Mouse (Mus musculus): ENCODE data around the gene Ttc9c. TPM values are rescaled to one million over a fixed set of nuclear protein-coding genes. Genes with fewer than 3 reads are reported as not detected.

Gene Ttc9c
- polyA plus RNA-seq (2012; rRNA removed; ENCODE audit: low replicate concordance), result 3.4 and 8.2 TPM in 2 replicates

GRCm38 (mm10) chr19:8818801-8819595, at the start of gene Ttc9c:
Gene Ttc9c, minus strand, starts transcription at chr19:8819333.

GRCm38 (mm10) chr19:8850402-8850901, 31.3 kb upstream of the Ttc9c start, which contains the start of gene Lrrn4cl:
Gene Lrrn4cl, plus strand, starts transcription at chr19:8850768.

GRCm38 (mm10) chr19:8839103-8839907, 20.2 kb upstream of the Ttc9c start, which contains the start of gene Gng3:
Gene Gng3, minus strand, starts transcription at chr19:8839194.

GRCm38 (mm10) chr19:8837251-8837791, 18.2 kb upstream of the Ttc9c start, which contains the start of gene Bscl2:
Gene Bscl2, plus strand, starts transcription at chr19:8837467.

GRCm38 (mm10) chr19:8829660-8830059, 10.5 kb upstream of the Ttc9c start, which contains the start of gene AC129217.1:
Gene AC129217.1, plus strand, starts transcription at chr19:8829773.

GRCm38 (mm10) chr19:8819596-8820423, 677 bp upstream of the Ttc9c start, which contains the start of gene Hnrnpul2:
Gene Hnrnpul2, plus strand, starts transcription at chr19:8820010.

GRCm38 (mm10) chr19:8802130-8802821, 16.9 kb downstream of the Ttc9c start, which contains the start of gene Zbtb3:
Gene Zbtb3, plus strand, starts transcription at chr19:8802555.

GRCm38 (mm10) chr19:8798264-8798946, 20.7 kb downstream of the Ttc9c start, which contains the start of gene Polr2g:
Gene Polr2g, minus strand, starts transcription at chr19:8798577.

GRCm38 (mm10) chr19:8786008-8786781, 32.9 kb downstream of the Ttc9c start, which contains the start of gene Taf6l:
Gene Taf6l, minus strand, starts transcription at chr19:8786417.

GRCm38 (mm10) chr19:8774086-8774835, 44.9 kb downstream of the Ttc9c start, which contains the start of gene Tmem179b:
Gene Tmem179b, minus strand, starts transcription at chr19:8774467.

GRCm38 (mm10) chr19:8770567-8771270, 48.4 kb downstream of the Ttc9c start, which contains the start of gene Tmem223:
Gene Tmem223, plus strand, starts transcription at chr19:8770996.

Other genes starting within 250 kb of the Ttc9c start
- gene Slc22a8, start 228.1 kb downstream of the Ttc9c start, polyA plus RNA-seq (2012; rRNA removed; ENCODE audit: low replicate concordance), result 0.02 and 0.04 TPM in 2 replicates
- not detected in 2 replicates for gene Slc22a6, start 201.3 kb downstream of the Ttc9c start, polyA plus RNA-seq (2012; rRNA removed; ENCODE audit: low replicate concordance)
- gene Chrm1, start 155.5 kb downstream of the Ttc9c start, polyA plus RNA-seq (2012; rRNA removed; ENCODE audit: low replicate concordance), result 2.3 and 6.0 TPM in 2 replicates
- gene Slc3a2, start 96.0 kb downstream of the Ttc9c start, polyA plus RNA-seq (2012; rRNA removed; ENCODE audit: low replicate concordance), result 127 and 449 TPM in 2 replicates
- 12.4 and 17.1 TPM in 2 replicates for gene Wdr74, start 83.5 kb downstream of the Ttc9c start, polyA plus RNA-seq (2012; rRNA removed; ENCODE audit: low replicate concordance)
- not detected in 2 replicates for gene 1700092M07Rik, start 78.6 kb downstream of the Ttc9c start, polyA plus RNA-seq (2012; rRNA removed; ENCODE audit: low replicate concordance)
- 54.0 and 56.6 TPM in 2 replicates for gene Stx5a, start 77.9 kb downstream of the Ttc9c start, polyA plus RNA-seq (2012; rRNA removed; ENCODE audit: low replicate concordance)
- 22.0 and 28.9 TPM in 2 replicates for gene Nxf1, start 62.3 kb downstream of the Ttc9c start, polyA plus RNA-seq (2012; rRNA removed; ENCODE audit: low replicate concordance)
- 147 and 196 TPM in 2 replicates for gene Tmem223, start 48.3 kb downstream of the Ttc9c start, polyA plus RNA-seq (2012; rRNA removed; ENCODE audit: low replicate concordance)
- 107 and 114 TPM in 2 replicates for gene Tmem179b, start 44.9 kb downstream of the Ttc9c start, polyA plus RNA-seq (2012; rRNA removed; ENCODE audit: low replicate concordance)
- gene Taf6l, start 32.9 kb downstream of the Ttc9c start, polyA plus RNA-seq (2012; rRNA removed; ENCODE audit: low replicate concordance), result 6.5 and 12.9 TPM in 2 replicates
- 12.3 and 13.7 TPM in 2 replicates for gene Polr2g, start 20.8 kb downstream of the Ttc9c start, polyA plus RNA-seq (2012; rRNA removed; ENCODE audit: low replicate concordance)
- gene Zbtb3, start 16.8 kb downstream of the Ttc9c start, polyA plus RNA-seq (2012; rRNA removed; ENCODE audit: low replicate concordance), result 0.99 and 1.2 TPM in 2 replicates
- gene Hnrnpul2, start 677 bp upstream of the Ttc9c start, polyA plus RNA-seq (2012; rRNA removed; ENCODE audit: low replicate concordance), result 7.7 and 10.3 TPM in 2 replicates
- gene AC129217.1, start 10.4 kb upstream of the Ttc9c start, polyA plus RNA-seq (2012; rRNA removed; ENCODE audit: low replicate concordance), result 2.3 TPM in 1 of 2 replicates, not detected in the other
- 88.6 and 106 TPM in 2 replicates for gene Bscl2, start 18.1 kb upstream of the Ttc9c start, polyA plus RNA-seq (2012; rRNA removed; ENCODE audit: low replicate concordance)
- gene Gng3, start 19.9 kb upstream of the Ttc9c start, polyA plus RNA-seq (2012; rRNA removed; ENCODE audit: low replicate concordance), result 0.63 and 1.1 TPM in 2 replicates
- gene Lrrn4cl, start 31.4 kb upstream of the Ttc9c start, polyA plus RNA-seq (2012; rRNA removed; ENCODE audit: low replicate concordance), result 0.41 and 0.53 TPM in 2 replicates
- 81.5 and 127 TPM in 2 replicates for gene Ubxn1, start 52.2 kb upstream of the Ttc9c start, polyA plus RNA-seq (2012; rRNA removed; ENCODE audit: low replicate concordance)
- gene Uqcc3, start 61.6 kb upstream of the Ttc9c start, polyA plus RNA-seq (2012; rRNA removed; ENCODE audit: low replicate concordance), result 8.7 and 9.9 TPM in 2 replicates
- gene Lbhd1, start 64.4 kb upstream of the Ttc9c start, polyA plus RNA-seq (2012; rRNA removed; ENCODE audit: low replicate concordance), result 0.25 and 0.41 TPM in 2 replicates
- not detected in 2 replicates for gene Gm49403, start 64.6 kb upstream of the Ttc9c start, polyA plus RNA-seq (2012; rRNA removed; ENCODE audit: low replicate concordance)
- gene 1810009A15Rik, start 69.5 kb upstream of the Ttc9c start, polyA plus RNA-seq (2012; rRNA removed; ENCODE audit: low replicate concordance), result 4.2 and 6.4 TPM in 2 replicates
- gene Gm49416, start 69.6 kb upstream of the Ttc9c start, polyA plus RNA-seq (2012; rRNA removed; ENCODE audit: low replicate concordance), result not detected in 2 replicates
- 16.7 and 22.1 TPM in 2 replicates for gene Ints5, start 73.7 kb upstream of the Ttc9c start, polyA plus RNA-seq (2012; rRNA removed; ENCODE audit: low replicate concordance)
- 55.3 and 67.9 TPM in 2 replicates for gene Ganab, start 78.7 kb upstream of the Ttc9c start, polyA plus RNA-seq (2012; rRNA removed; ENCODE audit: low replicate concordance)
- gene B3gat3, start 101.0 kb upstream of the Ttc9c start, polyA plus RNA-seq (2012; rRNA removed; ENCODE audit: low replicate concordance), result 78.8 and 91.5 TPM in 2 replicates
- gene Rom1, start 110.0 kb upstream of the Ttc9c start, polyA plus RNA-seq (2012; rRNA removed; ENCODE audit: low replicate concordance), result 15.7 and 17.8 TPM in 2 replicates
- 32.1 and 32.8 TPM in 2 replicates for gene Eml3, start 110.2 kb upstream of the Ttc9c start, polyA plus RNA-seq (2012; rRNA removed; ENCODE audit: low replicate concordance)
- gene Mta2, start 122.5 kb upstream of the Ttc9c start, polyA plus RNA-seq (2012; rRNA removed; ENCODE audit: low replicate concordance), result 15.3 and 15.4 TPM in 2 replicates
- gene Tut1, start 134.5 kb upstream of the Ttc9c start, polyA plus RNA-seq (2012; rRNA removed; ENCODE audit: low replicate concordance), result 12.7 and 15.2 TPM in 2 replicates
- 66.9 and 98.4 TPM in 2 replicates for gene Eef1g, start 147.7 kb upstream of the Ttc9c start, polyA plus RNA-seq (2012; rRNA removed; ENCODE audit: low replicate concordance)
- gene Ahnak, start 170.0 kb upstream of the Ttc9c start, polyA plus RNA-seq (2012; rRNA removed; ENCODE audit: low replicate concordance), result 3.3 and 9.9 TPM in 2 replicates

Data from duodenum, adult 2 months (tissue).